Mouse (Mus musculus): ENCODE measurements around the gene Chd2.

DNA sequence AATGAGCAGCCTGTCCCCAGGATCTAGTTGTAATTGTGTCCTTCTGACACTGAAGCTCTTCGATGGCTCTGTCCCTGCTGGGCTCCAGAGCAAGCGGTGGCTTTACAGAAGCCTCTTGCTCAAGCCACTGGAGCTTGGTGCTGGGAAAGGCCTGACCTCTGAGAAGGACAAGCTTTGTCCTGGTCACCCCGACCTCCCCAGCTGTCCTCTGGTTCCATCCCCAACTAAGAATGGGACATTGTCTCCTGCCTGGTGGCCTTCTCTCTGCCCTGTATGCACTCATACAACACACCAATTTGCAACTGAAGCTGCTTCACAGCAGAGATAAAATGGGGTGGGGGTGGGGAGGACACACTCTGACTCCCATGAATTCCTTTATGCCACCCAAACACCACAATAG lies 117.4 kb downstream of the Chd2 start:
- no peak for TF ChIP-seq CTCF (IDR thresholded peaks at IDR 0.05; ENCODE audit: low read depth, low read length)
- no peak for TF ChIP-seq POLR2A (IDR thresholded peaks at IDR 0.05; ENCODE audit: borderline replicate concordance, low read depth, low read length)

Data from bone marrow macrophage, adult 2 months (primary cell).